Mouse (Mus musculus) left cerebral cortex, adult 9 months (tissue): Measurements from ENCODE around the gene Rusc2.

Experiments
- DNase-seq, 2 experiments: peaks; one replicate each; pipeline ENCODE4 v3.0.0; 2022; ENCODE audit warnings: low spot score in 2 of 2

Gene Rusc2

GRCm38 (mm10) chr4:43381408-43382154 is at the start of gene Rusc2:
Rusc2 (plus strand) TSS chr4:43381979.
- peak; percentile 78 to 93 for DNase-seq

GRCm38 (mm10) chr4:43334771-43335170 is 47.0 kb upstream of the Rusc2 start:
- DNase-seq, result no peak

- DNase-seq, result no peak
Measured at GRCm38 (mm10) chr4:43336176-43336575, 45.6 kb upstream of the Rusc2 start.

- no peak for DNase-seq
Measured at GRCm38 (mm10) chr4:43340096-43340804, 41.5 kb upstream of the Rusc2 start.

GRCm38 (mm10) chr4:43341276-43341891 is 40.4 kb upstream of the Rusc2 start:
- no peak for DNase-seq

GRCm38 (mm10) chr4:43342443-43342842 is 39.3 kb upstream of the Rusc2 start:
- no peak for DNase-seq

GRCm38 (mm10) chr4:43344932-43345331 is 36.8 kb upstream of the Rusc2 start:
- no peak for DNase-seq

GRCm38 (mm10) chr4:43349206-43349605 is 32.6 kb upstream of the Rusc2 start:
- DNase-seq, result no peak

GRCm38 (mm10) chr4:43350038-43350560 is 31.7 kb upstream of the Rusc2 start:
- no peak for DNase-seq

GRCm38 (mm10) chr4:43353662-43354061 is 28.1 kb upstream of the Rusc2 start:
- DNase-seq, result no peak

- DNase-seq, result no peak
Measured at GRCm38 (mm10) chr4:43364914-43365560, 16.7 kb upstream of the Rusc2 start.

GRCm38 (mm10) chr4:43367295-43367694 is 14.5 kb upstream of the Rusc2 start:
- DNase-seq, result no peak

GRCm38 (mm10) chr4:43367787-43368186 is 14.0 kb upstream of the Rusc2 start:
- no peak for DNase-seq

- DNase-seq, result no peak
Measured at GRCm38 (mm10) chr4:43371406-43371805, 10.4 kb upstream of the Rusc2 start.

GRCm38 (mm10) chr4:43372155-43372554 is 9.6 kb upstream of the Rusc2 start:
- no peak for DNase-seq

GRCm38 (mm10) chr4:43374266-43374665 is 7.5 kb upstream of the Rusc2 start:
- no peak for DNase-seq

- no peak for DNase-seq
Measured at GRCm38 (mm10) chr4:43379601-43380000, 2.2 kb upstream of the Rusc2 start.

- DNase-seq, result no peak
Measured at GRCm38 (mm10) chr4:43380951-43381350, 828 bp upstream of the Rusc2 start.

- no peak for DNase-seq
Measured at GRCm38 (mm10) chr4:43382155-43383020, 609 bp downstream of the Rusc2 start.

- DNase-seq, result no peak
Measured at GRCm38 (mm10) chr4:43383246-43384082, 1.7 kb downstream of the Rusc2 start.
